Mouse (Mus musculus): Measurements from ENCODE around the gene 3110001I22Rik.

The 3110001I22Rik gene

DNA sequence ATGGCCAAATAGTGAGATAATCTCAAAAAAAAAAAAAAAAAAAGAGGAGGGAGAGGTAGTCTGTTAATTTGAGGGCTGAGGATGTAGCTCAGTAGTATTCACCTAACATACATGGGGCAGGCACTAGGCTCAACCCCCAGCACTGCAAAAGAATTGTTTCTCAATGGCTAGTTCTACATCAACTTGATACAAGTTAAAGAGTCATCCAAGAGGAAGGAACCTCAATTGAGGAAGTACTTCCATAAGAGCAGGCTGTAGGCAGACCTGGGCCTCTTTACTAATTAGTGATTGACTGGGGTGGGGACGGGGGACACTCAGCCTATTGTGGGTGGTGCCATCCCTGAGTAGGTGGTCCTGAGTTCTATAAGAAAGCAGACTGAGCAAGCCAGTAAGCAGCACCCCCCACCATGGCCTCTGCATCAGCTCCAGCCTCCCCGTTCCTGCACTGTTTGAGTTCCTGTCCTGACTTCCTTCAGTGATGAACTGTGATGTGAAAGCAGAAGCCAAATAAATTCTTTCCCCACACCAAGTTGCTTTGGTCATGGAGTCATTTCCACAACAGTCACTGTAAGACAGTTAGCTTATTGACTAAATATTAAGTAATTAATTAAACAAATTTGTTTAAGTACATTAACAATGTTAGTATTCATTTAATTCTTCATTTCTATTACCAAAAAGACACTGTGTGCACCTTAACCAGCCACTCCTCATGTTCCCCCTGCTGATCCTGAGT is 45.3 kb downstream of the 3110001I22Rik start:
- DNase-seq (ENCODE audit: extremely low read depth, low read depth, low spot score): no peak

DNA sequence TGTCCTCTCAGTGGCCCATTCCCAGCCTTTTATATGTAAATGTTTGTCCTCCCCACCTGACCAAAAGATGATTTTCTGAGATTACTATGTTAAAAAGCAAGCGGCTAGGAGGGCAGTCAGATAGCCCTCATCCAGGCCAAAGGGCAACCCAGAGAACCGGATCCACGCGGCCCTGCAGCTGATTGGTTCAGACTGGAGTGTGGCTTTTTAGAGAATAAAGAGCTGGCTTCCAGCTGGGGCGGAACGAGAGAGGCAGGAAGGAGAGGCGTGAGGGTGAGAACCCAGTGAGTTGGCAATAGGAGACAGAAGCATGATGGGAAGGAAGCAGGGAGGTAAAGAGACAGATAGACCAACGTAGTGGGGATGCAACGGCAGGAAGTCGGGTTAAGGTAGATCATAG is 51.2 kb downstream of the 3110001I22Rik start:
- no peak for DNase-seq (ENCODE audit: extremely low read depth, low read depth, low spot score)

DNA sequence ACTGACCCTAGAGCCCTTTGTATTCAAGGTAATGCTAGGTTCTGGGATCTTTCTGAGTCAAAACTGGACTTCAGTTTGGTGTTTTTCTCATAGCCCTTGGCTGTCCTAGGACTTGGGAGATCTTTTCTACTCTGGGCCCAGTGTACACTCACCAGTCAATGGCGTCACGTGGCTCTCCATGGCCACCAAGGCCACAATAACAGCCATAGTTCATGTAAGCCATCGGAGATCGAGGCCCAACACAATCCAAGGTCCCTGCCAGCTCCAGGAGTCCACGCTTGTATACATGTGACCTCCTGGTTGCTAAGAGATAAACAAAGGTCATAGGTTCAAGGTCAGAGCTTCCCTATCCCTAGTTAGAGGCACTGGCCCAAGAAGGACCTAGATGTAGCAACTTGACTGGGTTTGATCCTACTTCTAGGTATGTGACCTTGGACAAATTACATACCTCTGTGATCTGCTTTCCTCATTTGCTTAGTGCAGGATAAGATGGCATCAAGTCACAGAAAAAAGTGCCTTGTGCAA is 56.1 kb downstream of the 3110001I22Rik start:
- no peak for DNase-seq (ENCODE audit: extremely low read depth, low read depth, low spot score)
